ENCODE assay signal across 11 mouse cellular contexts in the genomic region with DNA sequence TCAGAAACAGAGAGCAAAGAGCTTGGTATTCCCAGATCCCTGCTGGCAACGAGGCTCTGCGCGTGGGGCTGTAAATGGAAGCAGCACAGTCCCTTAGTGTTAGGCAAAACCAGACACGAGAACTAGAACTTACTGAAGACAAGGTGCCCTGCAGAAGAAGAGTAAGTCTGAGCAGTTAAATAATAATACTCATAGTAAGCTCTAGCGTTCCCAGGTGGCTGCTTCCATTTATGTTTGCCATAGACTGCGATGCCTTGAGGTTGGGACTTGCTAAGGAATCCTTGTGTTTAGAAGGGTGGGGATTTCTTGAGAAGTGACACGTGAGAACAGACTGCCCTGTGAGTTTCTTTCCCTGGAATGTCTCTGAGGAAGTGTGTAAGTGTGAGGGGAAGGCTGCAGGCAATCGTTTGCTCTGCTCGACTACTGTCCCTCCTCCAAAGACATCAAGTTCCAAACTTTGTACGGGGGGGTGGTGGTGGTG. TPM values are rescaled to one million over a fixed set of nuclear protein-coding genes. Genes with fewer than 3 reads are reported as not detected.
DNase-seq lines count a peak whose midpoint lies in the region; ATAC-seq and TF ChIP-seq lines count a peak whose summit lies in the region.
"Had no signal": no experiment of that assay in that cellular context is flagged by ENCODE, and none has a peak within 500 bp of the region (broad histone marks: within the 10 kb centered on the region; RNA-seq: fewer than 3 reads in every experiment).

No protein-coding gene starts in this region.

- WGBS in kidney, embryonic 14.5 days: 36% methylated on average over 10 of the region's 10 CpGs
- WGBS in embryonic facial prominence, embryonic 14.5 days: 12% methylated on average over 10 of the region's 10 CpGs
- WGBS in midbrain, postnatal 0 days: 66% methylated on average over 10 of the region's 10 CpGs

- H3K9ac ChIP-seq in kidney, embryonic 14.5 days (ENCODE audit: low read depth, low read length): peak overlapping the region; percentile 61
- H3K9ac ChIP-seq in embryonic facial prominence, embryonic 14.5 days (ENCODE audit: low read depth, low read length): peak overlapping the region; percentile 74
- H3K9ac ChIP-seq in midbrain, postnatal 0 days (replicated peaks; ENCODE audit: low read length, poor library complexity, severe bottlenecking): no peak overlapping the region

- no peak for DNase-seq in kidney, adult 8-10 months
- peak; percentile 80 for DNase-seq in embryonic facial prominence, embryonic 14.5 days (ENCODE audit: low spot score)
- DNase-seq in kidney, postnatal 36 days: peak; percentile 18 to 24
- DNase-seq in midbrain, postnatal 0 days (ENCODE audit: low spot score): no peak
- DNase-seq in frontal cortex, adult 2 months (ENCODE audit: extremely low spot score in 1 of 2, low spot score in 1 of 2): no peak
- DNase-seq in retina, embryonic 14.5 days (ENCODE audit: low spot score): no peak
- DNase-seq in cerebellum, postnatal 4 days (ENCODE audit: low spot score in 2 of 2): no peak
- DNase-seq: cerebellum, postnatal 25 days had no signal

- H3K9me3 ChIP-seq in kidney, embryonic 14.5 days (ENCODE audit: control insufficient read depth, low read length): no peaks in the 10 kb centered on the region
- no peaks in the 10 kb centered on the region for H3K9me3 ChIP-seq in embryonic facial prominence, embryonic 14.5 days (ENCODE audit: control insufficient read depth, low read length)
- no peaks in the 10 kb centered on the region for H3K9me3 ChIP-seq in midbrain, postnatal 0 days (ENCODE audit: low read length)

- peak overlapping the region; percentile 43 for H3K4me3 ChIP-seq in kidney, embryonic 14.5 days (ENCODE audit: low read length)
- peak overlapping the region; percentile 57 for H3K4me3 ChIP-seq in embryonic facial prominence, embryonic 14.5 days (ENCODE audit: low read depth, low read length)
- peak overlapping the region; percentile 27; the same call in 1 of the 2 replicates for H3K4me3 ChIP-seq in midbrain, postnatal 0 days (ENCODE audit: low read depth, low read length)

- ATAC-seq in kidney, embryonic 14.5 days (ENCODE audit: low FRiP score, low TSS enrichment): no peak; the same call in 1 of the 2 replicates
- no peak for ATAC-seq in embryonic facial prominence, embryonic 14.5 days (ENCODE audit: low read depth)
- no peak for ATAC-seq in midbrain, postnatal 0 days (ENCODE audit: low FRiP score)
- ATAC-seq: inflammation-experienced regulatory T-cells, adult 6 months; Patski had no signal

- 0 out of 2 replicates have a peak, but pooled peaks cover 3% of the 10 kb centered on the region for H3K4me1 ChIP-seq in kidney, embryonic 14.5 days (ENCODE audit: control insufficient read depth, insufficient read depth, low read length)
- H3K4me1 ChIP-seq in embryonic facial prominence, embryonic 14.5 days (ENCODE audit: control insufficient read depth, insufficient read depth, low read length): peaks cover 39% of the 10 kb centered on the region
- 0 out of 2 replicates have a peak, but pooled peaks cover 8% of the 10 kb centered on the region for H3K4me1 ChIP-seq in midbrain, postnatal 0 days (ENCODE audit: insufficient read depth, low read length)

- H3K27ac ChIP-seq in kidney, embryonic 14.5 days (ENCODE audit: low read depth, low read length): peak overlapping the region; percentile 63; the same call in 1 of the 2 replicates
- peak overlapping the region; percentile 87 for H3K27ac ChIP-seq in embryonic facial prominence, embryonic 14.5 days (replicated peaks; ENCODE audit: low read depth, low read length)
- H3K27ac ChIP-seq in midbrain, postnatal 0 days (ENCODE audit: low read depth, low read length): no peak overlapping the region

- H3K27me3 ChIP-seq in kidney, embryonic 14.5 days (ENCODE audit: control insufficient read depth, insufficient read depth, low read length): no peaks in the 10 kb centered on the region
- no peaks in the 10 kb centered on the region for H3K27me3 ChIP-seq in embryonic facial prominence, embryonic 14.5 days (replicated peaks; ENCODE audit: control insufficient read depth, insufficient read depth, low read length)
- no peaks in the 10 kb centered on the region for H3K27me3 ChIP-seq in midbrain, postnatal 0 days (ENCODE audit: insufficient read depth, low read length)
- H3K27me3 ChIP-seq: Patski had no signal

- no peak for TF ChIP-seq CTCF in midbrain, postnatal 0 days (IDR thresholded peaks at IDR 0.05)

- H3K4me2 ChIP-seq in kidney, embryonic 14.5 days (replicated peaks; ENCODE audit: low read depth, low read length): peak overlapping the region; percentile 43
- peak overlapping the region; percentile 60 for H3K4me2 ChIP-seq in embryonic facial prominence, embryonic 14.5 days (ENCODE audit: low read depth, low read length)
- peak overlapping the region; percentile 40 for H3K4me2 ChIP-seq in midbrain, postnatal 0 days (ENCODE audit: low read depth, low read length, poor library complexity, severe bottlenecking)

- no peaks in the 10 kb centered on the region for H3K36me3 ChIP-seq in kidney, embryonic 14.5 days (ENCODE audit: control insufficient read depth, insufficient read depth, low read length)
- H3K36me3 ChIP-seq in embryonic facial prominence, embryonic 14.5 days (ENCODE audit: control insufficient read depth, insufficient read depth, low read length): no peaks in the 10 kb centered on the region
- no peaks in the 10 kb centered on the region for H3K36me3 ChIP-seq in midbrain, postnatal 0 days (ENCODE audit: insufficient read depth, low read length)

RNA-seq across cellular contexts. Expression of gene Cald1, which starts 1.4 kb away (rescaled TPM):
- 165 and 193 TPM in 2 replicates for polyA plus RNA-seq in kidney, embryonic 14.5 days (2014; fragmentation: Nextera tagmentation; extraction: Ambion mirVana)
- 227 and 238 TPM in 2 replicates for polyA plus RNA-seq in embryonic facial prominence, embryonic 14.5 days (2014; fragmentation: Nextera tagmentation; extraction: Ambion mirVana)
- 20.5 and 20.7 TPM in 2 replicates for total RNA-seq in midbrain, postnatal 0 days (2014; rRNA removed)
- polyA plus RNA-seq in midbrain, postnatal 0 days (2015; fragmentation: Nextera tagmentation; extraction: Ambion mirVana): 37.4 and 40.5 TPM in 2 replicates
- polyA plus RNA-seq in frontal cortex, adult 2 months (2012; rRNA removed): 21.9 and 31.0 TPM in 2 replicates

Comparison
In these comparisons a context has a peak if more than half of its experiments do, and no peak if none do; other contexts are left out.
1. DNase-seq: peak in embryonic facial prominence, embryonic 14.5 days (single experiment) and kidney, postnatal 36 days (2 of 2); none in kidney, adult 8-10 months (0 of 2), midbrain, postnatal 0 days (single experiment), frontal cortex, adult 2 months (0 of 2), retina, embryonic 14.5 days (single experiment) and cerebellum, postnatal 4 days (0 of 2).
2. Peak in every context shown above with its lines, with median percentiles within 50 percentile points of each other: H3K4me2 ChIP-seq and H3K4me3 ChIP-seq.